Mouse (Mus musculus): Measurements from ENCODE around the gene Ggta1.

Ggta1 gene

DNA sequence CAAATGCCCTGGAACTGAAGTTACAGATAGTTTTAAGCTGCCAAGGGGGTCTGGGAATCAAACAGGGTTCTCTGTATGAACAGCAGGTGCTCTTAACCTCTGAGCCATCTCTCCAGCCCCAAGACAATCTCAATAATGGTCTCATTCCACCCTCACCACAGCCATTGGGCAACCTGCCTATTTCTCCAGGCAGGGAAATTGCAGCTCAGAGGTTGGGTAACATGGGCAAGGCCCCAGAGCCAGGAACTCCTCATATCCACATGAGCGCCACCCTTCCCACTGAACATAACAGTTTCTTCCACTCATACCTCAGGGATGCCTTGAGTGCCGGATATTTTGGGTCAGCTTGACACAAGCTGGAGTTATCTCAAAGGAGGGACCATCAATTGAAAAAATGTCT, 25.2 kb downstream of the Ggta1 start:
- no peak for DNase-seq (ENCODE audit: low read depth, low spot score)

DNA sequence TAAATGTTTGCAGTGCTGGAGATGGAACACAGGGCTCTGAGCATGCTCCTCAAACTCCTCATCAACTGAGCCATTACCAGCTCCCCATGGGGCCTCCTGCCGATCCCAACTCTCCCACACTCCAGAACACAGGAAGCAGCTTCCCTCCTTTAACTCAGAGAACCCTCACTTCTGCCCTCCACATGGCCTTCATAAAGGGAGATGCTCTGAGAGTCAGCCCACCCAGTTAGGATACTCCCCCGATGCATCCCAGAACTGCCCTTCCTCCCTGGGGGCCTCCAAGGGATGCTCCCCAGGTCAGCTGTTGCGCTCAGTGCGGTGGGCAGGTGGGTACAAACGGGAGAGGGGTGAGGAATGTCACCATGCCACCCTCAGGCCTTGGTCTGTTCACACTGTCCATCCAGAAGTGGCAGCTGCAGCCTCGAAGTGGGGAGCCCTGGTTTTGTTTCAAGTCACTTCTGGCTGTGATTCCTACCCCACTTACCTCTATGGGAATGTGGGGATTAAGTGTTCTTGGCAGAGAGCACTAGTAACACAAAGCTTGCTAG, 28.4 kb downstream of the Ggta1 start:
- DNase-seq (ENCODE audit: low read depth, low spot score): no peak

DNA sequence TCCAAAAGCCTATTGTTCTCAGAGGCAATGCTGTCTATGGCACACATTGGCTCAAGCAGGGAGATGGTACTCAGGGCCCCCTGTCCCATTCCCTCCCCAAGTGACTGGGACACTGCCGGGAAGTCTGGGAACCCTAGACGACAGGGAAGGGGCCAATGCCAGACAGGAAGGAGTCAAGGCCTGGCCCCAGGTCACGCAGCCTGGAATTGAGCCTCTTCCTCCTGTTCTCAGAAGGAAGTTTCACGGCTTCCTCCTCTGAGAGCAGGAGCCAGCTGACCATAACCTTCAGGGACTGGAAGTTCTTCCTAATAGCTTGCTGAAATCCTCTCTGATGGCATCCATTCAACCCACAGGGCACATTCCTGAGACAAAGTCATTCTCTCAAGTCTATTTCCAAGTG, 29.6 kb downstream of the Ggta1 start:
- no peak for DNase-seq (ENCODE audit: low read depth, low spot score)

DNA sequence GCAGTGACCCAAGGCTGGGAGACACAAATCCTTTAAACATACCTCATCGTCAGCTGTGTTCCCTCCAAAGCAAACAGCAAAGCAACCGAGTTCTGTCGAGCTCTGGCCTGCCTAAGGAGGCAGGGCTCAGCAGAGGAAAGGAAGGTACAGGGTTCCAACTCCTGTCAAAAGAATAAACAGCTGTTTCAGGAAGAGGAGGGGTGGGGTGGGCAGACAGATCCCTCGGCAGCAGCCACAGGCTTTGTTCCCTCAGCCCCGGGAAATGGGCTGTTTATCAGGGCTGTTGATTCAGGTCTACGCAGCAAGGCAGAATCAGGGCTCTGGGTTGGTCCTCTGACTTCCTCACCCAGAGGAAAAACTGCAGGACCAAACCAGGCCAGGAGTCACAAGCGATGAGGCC, 30.6 kb downstream of the Ggta1 start:
- DNase-seq (ENCODE audit: low read depth, low spot score): no peak

DNA sequence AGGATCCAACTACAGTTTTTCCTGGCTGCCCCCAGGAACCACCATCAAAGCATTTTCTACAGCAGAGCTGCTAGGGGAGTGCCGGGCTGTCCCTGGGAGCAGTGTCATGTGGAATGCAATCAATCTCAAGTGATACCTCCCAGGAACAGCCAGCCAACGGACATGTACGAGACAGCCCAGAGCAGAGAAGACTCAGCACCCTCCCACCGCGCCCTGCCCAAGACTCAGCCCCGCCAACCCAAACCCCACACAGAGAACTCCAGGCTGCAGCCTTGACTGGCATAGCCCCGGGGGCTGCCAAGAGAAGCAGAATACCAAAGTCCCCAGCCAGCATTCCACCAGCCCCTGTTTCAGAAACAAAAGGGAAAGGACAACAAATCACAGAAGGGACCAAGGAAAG, 31.0 kb downstream of the Ggta1 start:
- no peak for DNase-seq (ENCODE audit: low read depth, low spot score)

DNA sequence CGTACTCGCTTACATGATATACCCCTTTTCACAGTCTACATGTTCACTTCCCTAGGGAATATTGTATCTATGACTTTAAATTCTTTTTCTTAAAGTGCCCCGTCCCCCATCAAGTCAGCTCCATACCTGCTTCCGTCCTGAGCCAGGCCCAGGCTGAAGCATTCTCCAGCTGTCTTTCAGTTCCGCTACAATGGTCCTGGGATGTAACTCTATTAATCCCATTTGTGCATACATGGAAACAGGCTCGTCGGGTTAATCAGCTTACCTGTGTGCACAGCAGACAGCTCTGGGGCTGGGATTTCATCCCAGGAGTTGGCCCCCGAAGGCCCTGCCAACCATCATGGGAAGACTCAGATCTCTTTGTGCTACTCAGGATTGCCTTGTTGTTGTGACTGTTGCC, 32.2 kb downstream of the Ggta1 start:
- no peak for DNase-seq (ENCODE audit: low read depth, low spot score)

DNA sequence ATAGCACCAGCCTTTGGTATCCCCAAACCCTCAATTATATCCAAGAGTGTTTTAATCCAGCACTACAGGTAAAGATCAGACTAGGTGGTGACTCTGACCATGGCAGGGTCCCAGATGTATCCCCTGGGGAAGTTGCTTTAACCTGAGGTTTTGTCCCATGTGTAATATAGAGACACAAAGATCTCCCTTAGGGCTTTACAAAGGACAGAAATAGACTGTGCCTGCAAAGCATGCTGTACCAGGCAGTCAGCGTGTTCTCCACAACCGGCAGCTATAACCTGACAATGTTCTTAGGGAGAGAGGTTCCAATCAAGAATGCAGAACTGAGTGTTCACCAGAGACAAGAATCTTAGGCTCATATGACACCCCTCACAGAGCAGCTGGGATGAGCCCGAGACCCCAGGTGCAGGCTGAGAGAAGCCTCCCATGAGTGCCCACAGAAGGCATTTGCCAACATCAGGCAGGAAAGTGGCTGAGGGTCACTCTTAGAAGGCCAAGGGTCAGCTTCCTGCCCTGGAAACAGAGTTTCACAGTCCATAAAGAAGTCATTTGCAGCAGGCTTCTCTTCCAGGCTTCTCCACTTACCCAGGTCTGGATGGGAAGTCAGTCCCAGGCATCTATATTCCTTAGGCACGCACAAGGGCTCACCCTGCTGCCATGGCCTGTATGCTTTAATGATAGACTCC, 34.3 kb downstream of the Ggta1 start:
- no peak for DNase-seq (ENCODE audit: low read depth, low spot score)

DNA sequence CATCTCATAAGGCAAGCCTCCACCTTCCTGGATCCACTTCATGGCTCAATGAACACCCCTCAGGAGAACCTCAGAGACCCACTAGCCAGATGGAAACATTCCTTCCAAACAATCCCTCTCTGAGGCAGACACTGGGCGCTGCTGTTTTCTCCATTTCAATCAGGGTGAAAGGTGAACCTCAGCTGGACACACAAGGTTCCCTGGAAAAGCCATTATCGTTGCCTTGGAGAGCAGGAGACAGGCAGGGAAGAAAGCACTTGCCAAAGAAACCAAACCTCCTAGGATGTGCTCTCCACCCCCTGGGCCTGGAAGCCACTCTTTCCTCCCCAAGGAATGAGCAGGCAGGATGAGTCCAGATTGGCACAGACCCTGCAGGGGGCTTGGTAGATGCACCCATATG, 35.5 kb downstream of the Ggta1 start:
- DNase-seq (ENCODE audit: low read depth, low spot score): no peak

DNA sequence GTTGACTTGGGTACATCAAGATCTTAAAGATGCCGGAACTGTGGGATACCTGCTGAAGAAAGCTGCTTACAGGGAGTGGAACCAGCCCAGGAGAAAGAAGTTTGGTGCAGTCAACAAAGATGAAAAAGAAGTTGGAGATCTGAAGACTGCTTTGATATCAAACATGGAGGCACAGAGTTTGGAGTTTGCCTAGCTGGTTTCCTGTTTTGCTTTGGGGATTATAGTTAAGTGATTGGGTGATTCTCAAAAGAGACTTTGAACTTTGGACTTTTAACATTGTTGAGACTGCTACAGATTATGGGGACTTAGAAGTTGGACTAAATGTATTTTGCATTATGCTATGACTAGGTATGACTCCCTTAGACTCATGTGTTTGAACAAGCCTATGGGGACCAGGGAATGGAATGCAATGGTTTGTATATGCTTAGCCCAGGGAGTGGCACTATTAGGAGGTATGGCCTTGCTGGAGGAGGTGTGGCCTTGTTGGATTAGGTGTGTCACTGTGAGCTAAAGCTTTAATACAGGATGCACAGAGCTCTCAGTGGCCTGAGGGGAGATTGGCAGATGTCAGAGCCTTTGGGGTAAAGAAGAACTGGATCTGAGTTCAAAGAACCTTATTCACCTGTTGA, 39.2 kb downstream of the Ggta1 start:
- DNase-seq (ENCODE audit: low read depth, low spot score): peak; percentile 15

DNA sequence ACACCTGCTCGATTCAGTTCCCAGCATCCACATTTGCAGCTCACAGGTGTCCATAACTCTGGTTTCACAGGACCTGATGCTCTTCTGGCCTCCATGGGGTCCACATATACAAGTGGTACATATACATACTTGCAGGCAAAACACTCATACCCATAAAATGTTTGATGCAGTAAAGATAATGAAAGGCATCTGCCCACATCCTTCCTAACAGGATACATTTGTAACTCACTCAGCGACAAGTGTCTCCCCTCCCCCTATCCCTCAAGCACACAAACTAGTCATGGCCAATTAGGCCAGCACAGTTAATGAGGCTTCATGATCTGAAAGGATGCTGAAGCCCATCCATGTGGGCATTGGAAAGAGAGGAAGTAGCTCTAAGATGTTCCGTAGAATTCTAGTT, 40.6 kb downstream of the Ggta1 start:
- DNase-seq (ENCODE audit: low read depth, low spot score): peak; percentile 75

DNA sequence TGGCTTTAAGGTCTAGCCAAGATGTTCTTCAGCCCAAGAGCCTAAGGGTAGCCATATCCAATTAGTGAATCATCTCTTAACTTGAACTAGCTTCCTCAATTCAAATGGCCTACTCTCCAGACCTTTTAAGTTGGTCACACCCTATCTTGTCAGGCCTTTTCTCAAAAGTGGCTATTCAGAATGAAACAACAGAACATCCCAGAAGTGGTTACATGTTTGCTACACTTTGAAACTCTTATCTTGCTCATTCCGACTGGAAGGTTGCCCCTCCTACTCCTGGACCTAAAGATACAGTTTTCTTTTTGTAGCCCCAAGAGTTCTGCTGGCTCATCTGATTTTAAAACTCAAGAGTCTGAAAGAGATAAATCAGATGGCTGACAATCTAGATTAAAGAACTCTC, 42.4 kb downstream of the Ggta1 start:
- no peak for DNase-seq (ENCODE audit: low read depth, low spot score)

DNA sequence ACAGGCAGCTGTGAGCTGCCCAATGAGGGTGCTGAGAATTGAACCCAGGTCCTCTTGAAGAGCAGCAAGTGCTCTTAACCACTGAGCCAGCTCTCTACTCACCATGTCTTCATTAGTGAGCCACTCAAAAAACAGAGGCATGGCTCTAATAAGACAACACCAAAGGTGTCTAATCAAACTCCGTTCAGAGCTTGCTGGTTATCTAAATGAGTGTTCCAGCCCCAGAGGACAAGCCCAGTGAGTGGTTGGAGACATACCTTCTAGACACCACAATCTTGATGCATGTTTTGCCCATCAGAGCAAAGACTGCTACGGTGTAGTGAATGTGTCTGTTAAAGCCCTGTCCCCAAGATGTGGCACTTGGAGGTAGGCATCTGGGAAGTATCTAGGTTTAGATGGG, 43.4 kb downstream of the Ggta1 start:
- no peak for DNase-seq (ENCODE audit: low read depth, low spot score)

DNA sequence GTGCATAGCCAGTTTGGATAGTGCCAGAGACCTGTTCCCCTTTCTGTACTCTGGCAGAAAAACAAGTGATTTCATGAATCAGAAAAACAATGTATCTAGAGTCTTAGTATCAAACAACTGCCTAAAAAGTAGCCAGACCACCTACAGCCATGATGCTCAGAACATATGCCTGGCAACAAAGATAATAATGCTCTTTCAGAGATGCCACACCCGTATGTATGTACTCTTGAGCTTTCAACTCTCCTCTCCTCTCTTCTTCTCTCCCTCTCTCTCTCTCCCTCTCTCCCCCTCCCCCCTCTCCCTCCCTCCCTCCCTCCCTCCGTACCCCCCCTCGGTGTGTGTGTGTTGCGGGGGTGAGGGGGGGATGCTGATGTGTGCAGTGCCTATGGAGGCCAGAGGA, 43.8 kb downstream of the Ggta1 start:
- DNase-seq (ENCODE audit: low read depth, low spot score): no peak

DNA sequence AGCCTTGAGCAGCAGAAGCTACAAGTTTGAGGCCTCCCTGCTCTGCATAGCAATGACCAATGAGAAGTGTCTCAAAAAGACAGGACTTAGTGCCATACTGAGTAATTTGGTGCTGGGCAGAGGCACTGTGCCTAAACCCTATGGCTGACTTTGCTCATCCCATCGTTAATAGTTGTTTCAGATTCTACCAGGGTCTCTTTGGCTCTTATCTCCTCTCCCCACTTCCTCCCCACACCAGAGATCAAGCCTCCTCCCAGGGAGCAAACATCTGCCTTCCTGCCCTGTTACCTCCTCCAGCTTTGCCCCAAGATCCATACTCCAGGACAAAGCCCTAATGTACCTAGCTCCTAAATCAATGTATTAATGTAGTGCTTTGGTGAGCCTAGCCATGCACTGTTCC, 45.8 kb downstream of the Ggta1 start:
- DNase-seq (ENCODE audit: low read depth, low spot score): no peak

DNA sequence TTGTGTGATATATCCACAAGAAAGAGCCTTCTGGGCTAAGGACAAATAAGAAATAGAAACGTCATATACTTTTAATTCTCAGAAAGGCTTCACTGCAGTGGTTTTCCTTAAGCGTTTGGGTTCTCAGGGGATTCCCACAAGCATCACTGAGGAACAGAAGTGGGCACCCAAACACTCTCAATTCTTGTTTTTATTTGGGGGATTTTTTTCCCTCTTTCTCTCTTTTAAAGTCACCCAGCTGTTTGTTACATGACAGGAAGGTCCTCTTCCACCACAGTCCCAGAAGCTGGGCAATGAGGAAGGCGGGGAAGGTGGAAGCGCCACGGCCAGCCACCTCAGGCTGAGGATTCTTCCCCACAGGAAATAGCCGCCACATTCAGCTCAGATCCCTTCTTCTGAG, 46.6 kb downstream of the Ggta1 start:
- no peak for DNase-seq (ENCODE audit: low read depth, low spot score)

DNA sequence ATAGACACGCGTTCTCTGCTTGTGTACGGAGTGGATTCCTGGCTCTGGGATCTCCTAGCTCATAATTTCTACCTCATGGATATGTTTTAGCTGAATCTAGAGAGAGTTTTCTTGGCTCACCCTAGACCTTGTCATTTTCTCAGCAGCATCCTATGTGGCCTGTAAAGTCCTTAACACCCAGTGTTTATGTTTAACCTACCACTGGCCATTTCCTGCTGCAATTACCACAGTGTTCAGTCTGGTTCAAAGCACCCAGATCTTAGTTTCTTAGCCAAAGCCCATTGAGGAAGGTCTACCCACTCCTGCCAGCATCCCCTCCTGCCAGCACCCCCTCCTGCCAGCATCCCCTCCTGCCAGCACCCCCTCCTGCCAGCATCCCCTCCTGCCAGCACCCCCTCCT, 50.2 kb downstream of the Ggta1 start:
- DNase-seq (ENCODE audit: low read depth, low spot score): no peak

DNA sequence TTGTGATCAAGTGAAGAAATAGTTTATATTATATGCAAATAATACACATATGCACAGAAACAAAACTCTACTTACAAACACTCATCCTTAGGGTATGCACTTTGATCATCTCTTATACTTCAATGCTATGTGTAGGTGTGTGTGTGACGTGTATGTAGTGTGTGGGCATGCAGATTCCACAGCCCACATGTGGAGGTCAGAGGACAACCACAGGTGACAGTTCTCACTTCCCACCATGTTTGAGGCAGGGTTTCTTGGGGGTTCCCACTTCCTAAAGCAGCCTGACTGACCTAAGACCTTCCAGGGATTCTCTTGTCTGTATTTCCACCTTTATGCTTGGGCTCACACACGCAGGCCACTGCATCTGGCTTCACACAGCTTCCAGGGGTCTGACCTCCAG, 50.8 kb downstream of the Ggta1 start:
- DNase-seq (ENCODE audit: low read depth, low spot score): peak; percentile 48

DNA sequence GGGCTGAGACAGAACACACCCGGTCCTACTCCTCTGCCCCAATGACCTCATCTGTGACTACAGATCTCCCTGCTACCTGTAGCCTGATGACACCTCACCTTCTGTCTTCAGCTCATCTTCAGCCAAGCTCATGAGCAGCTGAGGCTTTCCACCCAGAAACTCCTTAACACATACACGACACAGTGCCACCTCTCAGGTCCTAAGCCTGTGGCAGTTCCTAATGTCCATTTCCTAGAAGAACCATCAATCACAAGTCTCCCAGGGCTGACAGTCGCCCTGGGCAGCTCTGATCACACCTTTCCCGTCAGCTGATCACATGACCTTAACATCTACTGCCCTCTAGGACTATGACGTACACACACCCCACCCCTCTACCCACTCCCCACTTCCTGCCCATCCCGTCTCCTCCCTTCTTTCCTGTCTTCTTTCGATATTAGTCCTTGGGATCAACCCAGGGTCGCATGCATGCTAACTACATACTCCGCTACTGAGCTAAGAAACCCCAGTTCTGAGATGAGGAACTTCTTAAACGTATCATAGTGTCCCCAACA, 51.3 kb downstream of the Ggta1 start:
- DNase-seq (ENCODE audit: low read depth, low spot score): peak; percentile 48

DNA sequence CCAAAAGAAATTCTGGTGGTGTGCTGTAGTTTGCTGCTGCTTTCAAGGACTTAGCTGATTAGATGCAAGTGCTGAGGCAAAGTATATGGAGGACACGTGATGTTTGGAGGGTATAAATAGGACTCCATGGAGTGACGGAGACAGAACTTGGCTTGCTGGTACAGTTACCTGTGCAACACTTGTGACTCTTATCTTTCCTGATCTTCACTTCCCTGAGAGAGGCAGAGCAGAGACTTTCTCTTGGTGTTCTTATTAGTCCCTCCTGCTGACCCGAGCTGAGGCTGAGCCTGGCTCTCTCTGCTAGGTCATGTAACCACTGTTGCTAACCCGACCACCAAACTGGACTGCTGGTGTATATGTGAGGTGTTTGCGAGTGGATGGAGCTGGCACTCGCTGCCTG, 53.6 kb downstream of the Ggta1 start:
- DNase-seq (ENCODE audit: low read depth, low spot score): no peak

DNA sequence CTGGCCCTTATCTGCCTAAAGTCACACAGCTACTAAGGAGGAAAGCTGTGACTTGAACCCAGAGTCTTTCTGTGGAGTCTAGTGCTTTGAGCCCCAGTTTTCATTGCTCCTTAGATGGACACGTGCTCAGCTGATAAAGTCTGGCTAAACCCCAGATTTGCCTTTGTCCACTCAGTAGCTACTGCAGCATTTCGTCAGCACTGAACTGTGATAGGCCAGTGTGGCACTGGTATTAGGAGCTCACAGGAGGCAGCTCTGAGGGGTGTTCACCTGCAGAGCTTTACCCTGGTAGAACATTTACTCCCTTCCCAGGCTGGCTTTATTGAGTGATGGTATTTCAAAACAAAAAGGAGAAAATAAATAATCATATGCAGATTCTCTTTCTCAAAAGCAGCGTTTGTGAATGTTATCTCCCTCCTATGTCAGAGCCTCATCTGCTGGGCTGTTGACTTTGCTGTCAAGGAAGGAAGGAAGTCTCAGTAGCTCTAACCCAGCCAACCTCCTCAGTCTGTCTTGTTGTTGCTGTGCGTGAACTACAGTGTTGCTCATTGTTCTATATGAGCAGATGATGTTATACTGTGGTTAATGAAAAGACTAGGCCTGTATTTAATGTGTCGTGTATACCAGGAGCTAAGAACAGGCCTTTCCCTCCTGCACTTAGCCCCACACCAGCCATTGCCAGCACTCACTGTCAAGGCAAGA, 54.5 kb downstream of the Ggta1 start:
- DNase-seq (ENCODE audit: low read depth, low spot score): peak; percentile 51

DNA sequence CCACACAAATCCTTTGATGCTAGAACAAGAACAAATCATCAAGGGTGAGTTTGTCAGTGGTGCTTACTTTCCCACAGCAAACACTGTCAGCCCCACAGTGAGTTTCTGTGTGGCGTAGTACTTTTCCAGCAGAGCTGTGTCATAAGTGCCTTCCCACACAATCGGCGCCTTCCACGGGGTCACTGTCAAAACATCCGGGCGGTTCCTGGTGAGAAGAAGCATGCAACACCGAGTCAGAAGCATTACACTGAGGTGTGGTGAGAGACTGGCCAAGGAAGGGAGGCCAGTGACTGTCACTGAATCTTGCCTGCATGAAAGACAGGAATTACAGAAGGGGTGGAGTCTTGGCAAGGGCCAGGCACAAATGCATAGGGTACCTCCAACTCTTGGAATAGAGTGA, 55.2 kb downstream of the Ggta1 start:
- DNase-seq (ENCODE audit: low read depth, low spot score): no peak

DNA sequence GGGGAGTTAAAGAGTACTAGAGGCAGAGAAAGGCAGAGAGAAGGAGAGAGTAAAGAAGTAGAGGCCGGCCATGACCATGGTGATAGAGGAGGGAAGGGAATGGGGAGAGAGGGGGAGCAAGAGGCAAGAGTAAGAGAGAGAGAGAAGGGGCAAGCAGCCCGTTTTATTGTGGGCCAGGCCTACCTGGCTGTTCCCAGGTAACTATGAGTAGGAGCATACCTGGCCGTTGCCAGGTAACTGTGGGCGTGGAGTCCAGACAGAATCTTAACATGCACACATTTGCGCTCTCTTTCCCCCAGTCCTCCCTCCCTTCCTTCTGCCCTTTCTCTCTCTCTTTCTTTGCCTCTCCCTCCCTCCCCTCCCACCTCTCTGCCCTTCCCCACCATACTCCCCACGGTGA, 55.8 kb downstream of the Ggta1 start:
- no peak for DNase-seq (ENCODE audit: low read depth, low spot score)

DNA sequence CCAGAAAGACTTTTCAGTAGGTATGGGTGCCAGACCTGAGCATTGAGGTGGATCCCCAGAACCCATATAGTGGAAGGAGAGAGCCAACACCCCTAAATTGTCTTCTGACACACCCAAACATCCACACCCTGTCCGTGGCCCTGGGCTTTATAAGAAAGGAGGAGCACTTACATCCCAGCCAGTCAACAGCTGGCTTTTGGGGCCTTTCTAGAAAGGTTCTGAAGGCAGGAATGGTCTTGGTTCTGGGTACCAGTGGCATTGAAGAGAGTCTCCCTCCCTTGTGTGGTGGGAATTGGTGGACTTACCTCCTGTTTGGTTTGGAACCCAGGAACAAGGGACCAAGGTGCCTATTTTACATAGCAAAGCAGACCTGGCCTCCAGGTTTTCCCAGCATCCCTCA, 56.4 kb downstream of the Ggta1 start:
- no peak for DNase-seq (ENCODE audit: low read depth, low spot score)
